Mouse (Mus musculus): ENCODE results near the gene Tstd2. TPM values are rescaled to one million over a fixed set of nuclear protein-coding genes. Genes with fewer than 3 reads are reported as not detected.

Gene Tstd2
- total RNA-seq, 2 experiments from 2014 or later: 14.2 to 17.7 TPM

DNA sequence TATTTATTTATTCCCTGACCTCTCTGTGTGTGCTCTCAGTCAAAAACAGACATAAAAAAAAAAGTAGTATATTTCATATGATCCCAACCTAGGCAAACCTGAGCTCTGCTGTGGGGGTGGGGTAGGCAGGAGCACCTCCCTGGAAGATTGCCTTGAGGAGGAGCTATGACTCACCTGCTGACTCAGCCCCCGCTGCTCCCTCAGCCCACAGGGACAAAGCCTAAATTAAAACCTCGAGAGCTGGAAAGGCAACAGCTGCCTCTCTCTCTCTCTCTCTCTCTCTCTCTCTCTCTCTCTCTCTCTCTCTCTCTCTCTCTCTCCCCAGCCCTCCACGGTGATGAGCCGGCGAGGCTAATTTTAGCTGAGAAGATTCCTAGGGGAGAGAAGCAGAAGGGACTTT, 50.6 kb downstream of the Tstd2 start:
- intact Hi-C loops (cut with DNase I): loop anchor here (1.0 kb wide), 1 partner anchor 27 kb away; no protein-coding TSS in a partner anchor

GRCm38 (mm10) chr4:46087427-46087771, 51.1 kb downstream of the Tstd2 start:
- intact Hi-C loops (cut with DNase I): loop anchor here (1.0 kb wide), 1 partner anchor 26 kb away; no protein-coding TSS in a partner anchor
- peak; percentile 63 to 94 for DNase-seq (ENCODE audit: low spot score in 2 of 2)

More for the DNA sequence above, 50.6 kb downstream of the Tstd2 start:
- DNase-seq (ENCODE audit: low spot score in 2 of 2): peak; percentile 82 to 95

DNA sequence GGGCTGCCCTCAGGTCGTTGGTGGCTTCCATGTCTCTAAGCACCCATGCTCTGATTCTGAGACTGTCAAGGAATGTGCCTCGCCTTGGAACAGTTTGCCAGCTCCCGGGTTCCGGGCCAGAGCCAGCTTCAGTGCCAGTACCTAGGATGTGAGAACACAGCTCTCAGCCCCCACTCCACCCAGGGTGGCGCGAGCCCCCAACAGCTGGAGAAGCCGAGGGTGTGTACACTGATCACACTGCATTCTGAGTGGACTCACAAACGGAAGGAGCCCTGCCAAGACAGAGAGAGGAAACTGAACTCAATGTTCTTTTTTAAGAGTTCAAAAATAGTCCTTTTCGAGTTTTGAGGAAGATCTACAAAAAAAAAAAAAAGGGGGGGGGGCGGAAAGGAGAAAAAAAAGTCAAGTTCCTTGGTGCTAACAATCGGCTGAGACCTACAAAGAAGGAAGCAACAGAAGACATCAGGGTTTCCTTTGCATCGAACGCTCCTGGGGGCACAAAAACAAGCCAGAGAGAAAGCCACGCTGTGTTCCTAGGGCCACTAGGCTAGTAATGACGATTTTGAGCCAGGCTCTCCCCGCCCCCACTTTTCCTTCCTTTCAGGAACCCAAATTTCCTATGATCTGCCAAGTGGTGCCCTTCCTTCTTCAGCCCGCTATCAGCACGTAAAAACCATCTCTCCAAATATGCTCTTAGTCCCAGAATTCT, 51.6 kb downstream of the Tstd2 start:
- peak; percentile 66 to 92 for DNase-seq (ENCODE audit: low spot score in 2 of 2)
- intact Hi-C loops (cut with DNase I): loop anchor here (1.0 kb wide), 3 partner anchors 19 to 47 kb away; no protein-coding TSS in a partner anchor

GRCm38 (mm10) chr4:46085223-46085811, 53.2 kb downstream of the Tstd2 start:
- no peak for DNase-seq (ENCODE audit: low spot score in 2 of 2)
- intact Hi-C loops (cut with DNase I): no loop called here

DNA sequence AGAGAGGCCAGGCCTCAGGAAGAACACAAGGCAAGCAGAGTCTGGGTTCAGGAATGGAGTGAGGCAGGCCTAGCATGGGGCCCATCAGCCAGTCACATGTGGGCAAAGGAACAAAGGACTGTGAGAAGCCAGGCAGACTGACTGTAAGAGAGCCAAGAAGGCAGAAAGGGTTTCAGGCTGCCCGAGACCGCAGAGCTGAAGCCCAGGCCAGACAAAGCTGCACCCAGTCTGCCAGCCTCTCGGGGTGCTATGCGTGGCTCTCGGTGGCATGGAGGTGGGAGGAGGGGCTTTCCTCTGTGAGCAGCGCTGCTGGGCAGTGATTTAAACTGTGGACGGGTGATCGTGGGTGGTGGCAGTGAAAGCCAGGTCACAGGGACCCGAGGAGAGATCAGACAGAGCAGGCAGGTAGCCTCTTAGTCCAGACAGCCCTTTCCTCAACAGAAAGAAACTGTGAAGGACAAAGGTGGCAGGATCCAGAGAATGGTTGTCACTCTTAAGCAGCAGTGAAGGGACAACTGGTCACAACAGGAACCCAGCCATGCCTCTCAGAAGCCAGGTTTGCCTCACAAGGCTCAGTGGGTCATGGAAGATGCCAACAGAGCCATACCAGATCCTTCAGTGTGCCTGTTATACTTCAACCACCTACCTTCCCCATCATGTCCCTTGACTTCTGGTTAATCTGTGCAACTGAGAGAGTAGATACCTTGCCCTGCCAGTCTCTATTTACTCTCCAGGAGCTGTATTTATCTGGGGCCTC, 53.9 kb downstream of the Tstd2 start:
- no peak for DNase-seq (ENCODE audit: low spot score in 2 of 2)
- intact Hi-C loops (cut with DNase I): no loop called here

DNA sequence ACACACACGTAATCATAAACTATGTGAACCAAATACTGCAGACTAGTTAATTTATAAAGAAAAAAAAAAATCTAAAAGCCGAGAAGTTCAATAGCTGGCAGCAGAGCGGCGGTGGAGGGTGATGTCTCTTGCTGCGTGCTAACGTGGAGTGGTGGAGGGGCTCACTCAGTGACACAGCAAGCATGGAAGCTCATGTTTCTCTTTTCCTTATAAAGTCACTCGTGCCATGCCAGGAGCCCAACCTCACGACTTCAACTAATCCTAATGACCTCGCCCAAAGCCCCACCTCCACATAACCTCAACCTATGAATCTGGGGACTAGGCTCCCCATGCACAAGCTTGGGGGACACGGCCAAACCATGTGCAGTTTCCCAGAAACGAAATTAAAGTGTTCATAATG, 55.9 kb downstream of the Tstd2 start:
- DNase-seq (ENCODE audit: low spot score in 2 of 2): no peak
- intact Hi-C loops (cut with DNase I): no loop called here

- DNase-seq (ENCODE audit: low spot score in 2 of 2): no peak
- intact Hi-C loops (cut with DNase I): no loop called here
Observed at GRCm38 (mm10) chr4:46080261-46080660, 58.2 kb downstream of the Tstd2 start.

DNA sequence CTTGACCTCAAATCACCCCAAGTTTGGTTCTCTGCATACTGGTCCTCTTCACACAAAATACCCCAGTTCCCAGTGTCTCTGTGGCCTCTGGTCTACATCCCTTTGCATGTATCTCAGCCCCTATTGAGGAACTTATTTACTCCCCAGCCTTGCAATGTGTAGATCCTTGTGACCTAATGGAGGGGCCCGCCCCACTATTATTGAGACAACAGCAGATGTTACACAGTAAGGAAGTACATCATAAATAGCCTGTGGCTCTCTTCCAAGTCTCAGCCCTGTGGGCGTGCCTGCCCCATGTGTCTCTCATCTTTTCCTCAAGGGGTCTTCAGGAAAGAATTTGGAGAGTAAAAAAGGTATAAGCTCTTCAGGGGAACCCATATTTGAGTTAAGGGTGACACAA, 61.6 kb downstream of the Tstd2 start:
- intact Hi-C loops (cut with DNase I): no loop called here

GRCm38 (mm10) chr4:46075664-46076063, 62.8 kb downstream of the Tstd2 start:
- intact Hi-C loops (cut with DNase I): no loop called here
- no peak for DNase-seq (ENCODE audit: low spot score in 2 of 2)

More for the DNA sequence above, 61.6 kb downstream of the Tstd2 start:
- DNase-seq (ENCODE audit: low spot score in 2 of 2): no peak

DNA sequence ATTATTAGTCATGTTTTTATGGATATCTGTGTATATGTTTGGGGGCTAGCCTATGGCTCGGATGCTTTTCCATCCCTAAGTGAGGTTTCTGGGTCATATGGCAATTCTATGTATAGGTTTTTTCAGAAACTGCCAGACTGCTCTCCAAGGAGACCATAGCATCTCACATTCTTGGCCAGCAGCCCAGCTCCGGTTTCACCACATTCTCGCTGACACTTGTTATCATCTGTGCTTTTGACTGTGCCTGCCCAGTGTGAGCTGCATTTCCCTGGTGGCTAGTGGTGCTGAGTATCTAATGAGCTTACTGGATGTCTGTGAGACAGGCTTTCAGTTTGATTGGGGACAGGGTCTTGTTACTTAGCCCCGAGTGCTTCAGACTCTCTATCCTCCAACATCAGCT, 64.8 kb downstream of the Tstd2 start:
- intact Hi-C loops (cut with DNase I): no loop called here
- DNase-seq (ENCODE audit: low spot score in 2 of 2): peak; percentile 57 to 74

- intact Hi-C loops (cut with DNase I): no loop called here
- DNase-seq (ENCODE audit: low spot score in 2 of 2): no peak
Observed at GRCm38 (mm10) chr4:46072631-46073030, 65.9 kb downstream of the Tstd2 start.

GRCm38 (mm10) chr4:46069851-46070482, 68.5 kb downstream of the Tstd2 start:
- intact Hi-C loops (cut with DNase I): no loop called here
- DNase-seq (ENCODE audit: low spot score in 2 of 2): no peak

DNA sequence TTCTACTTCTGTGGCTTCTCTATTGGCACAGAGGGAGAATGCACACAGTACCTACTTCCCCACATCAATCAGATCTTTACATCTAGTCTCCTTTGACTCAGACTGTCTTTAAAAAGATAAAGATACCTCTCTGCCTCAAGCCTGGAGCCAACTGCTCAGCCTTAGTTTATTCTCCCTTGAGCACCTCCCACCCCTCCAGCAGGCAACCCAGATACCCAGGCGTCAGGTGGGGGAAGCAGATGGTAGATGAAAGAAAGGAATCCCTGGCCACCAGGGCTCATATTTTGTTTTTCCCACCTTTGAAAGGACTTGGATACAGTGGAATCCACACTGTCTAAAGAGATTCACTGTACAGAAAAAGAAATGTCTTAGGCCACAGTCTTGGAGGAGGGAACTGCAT, 69.9 kb downstream of the Tstd2 start:
- DNase-seq (ENCODE audit: low spot score in 2 of 2): peak in 1 of 2 experiments; percentile 84
- intact Hi-C loops (cut with DNase I): loop anchor here (1.0 kb wide), 1 partner anchor 18 kb away; no protein-coding TSS in a partner anchor

GRCm38 (mm10) chr4:46068060-46068459, 70.4 kb downstream of the Tstd2 start:
- DNase-seq (ENCODE audit: low spot score in 2 of 2): no peak
- intact Hi-C loops (cut with DNase I): loop anchor here (1.0 kb wide), 1 partner anchor 18 kb away; no protein-coding TSS in a partner anchor

DNA sequence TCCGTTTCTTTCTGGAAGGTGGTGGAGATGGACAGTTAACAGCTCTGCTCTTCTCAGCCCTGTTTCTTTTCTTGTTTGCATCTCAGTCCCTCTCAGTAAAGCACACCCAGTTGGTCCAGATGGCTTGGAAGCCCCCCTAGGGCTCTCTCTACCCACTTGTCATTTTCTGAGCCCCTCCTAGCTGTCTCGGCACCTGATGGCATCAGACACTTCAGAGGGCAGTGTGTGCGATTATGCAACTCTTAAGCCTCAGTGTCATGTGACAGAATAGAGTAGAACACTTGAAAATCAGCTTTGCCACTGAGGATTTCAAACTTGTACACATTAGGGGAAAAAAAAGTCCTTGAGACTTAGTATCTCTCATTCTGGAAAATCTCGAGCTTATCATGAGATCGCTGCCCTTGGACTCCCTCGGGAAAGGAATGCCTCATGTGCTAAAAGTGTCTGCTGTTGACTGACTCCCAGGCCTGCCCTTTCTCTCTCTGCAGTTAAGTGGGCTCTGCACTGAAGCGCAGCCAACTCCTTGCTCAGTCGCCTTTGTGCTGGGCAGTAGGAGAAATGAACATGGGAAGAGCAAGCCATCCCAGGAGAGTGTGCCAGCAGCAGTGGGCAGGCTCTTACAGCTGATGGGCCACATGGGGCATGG, 72.7 kb downstream of the Tstd2 start:
- intact Hi-C loops (cut with DNase I): no loop called here
- DNase-seq (ENCODE audit: low spot score in 2 of 2): peak in 1 of 2 experiments; percentile 42

DNA sequence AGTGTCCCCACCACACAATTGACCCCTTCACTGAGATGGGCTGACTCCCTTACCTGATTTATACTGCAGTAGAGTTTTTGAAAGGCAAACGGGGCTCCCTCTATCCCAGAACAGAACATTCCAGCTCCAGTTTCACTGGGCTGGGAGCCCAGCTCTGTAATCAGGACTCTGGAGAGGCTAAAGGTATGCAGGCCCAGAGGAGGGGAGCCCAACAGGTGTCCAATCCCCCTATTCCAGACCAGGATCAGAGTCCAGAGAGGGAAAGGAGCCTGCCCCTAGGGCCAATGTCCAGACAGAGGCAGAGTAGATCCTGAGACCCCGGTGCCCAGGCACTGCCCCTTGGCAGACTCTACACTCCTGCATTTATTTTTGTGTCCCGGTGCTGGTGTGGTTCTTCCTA, 73.5 kb downstream of the Tstd2 start:
- DNase-seq (ENCODE audit: low spot score in 2 of 2): no peak
- intact Hi-C loops (cut with DNase I): no loop called here

Measured in left cerebral cortex, postnatal 25 days (tissue).